Mouse (Mus musculus): ENCODE data around the gene Snca.
"Not testable (repeated sequence)": the region's sequence is repeated elsewhere in the genome, so short reads cannot be mapped to it uniquely, and the experiment has no call there.

The Snca gene

GRCm38 (mm10) chr6:60717566-60717965 lies 112.1 kb downstream of the Snca start:
- peak; percentile 63 to 74 for DNase-seq

- DNase-seq = peak in 1 of 2 experiments; percentile 18
These were observed 119.6 kb downstream of the Snca start for GRCm38 (mm10) chr6:60709997-60710471.

- no peak for DNase-seq
These were observed 131.6 kb downstream of the Snca start for GRCm38 (mm10) chr6:60698072-60698471.

GRCm38 (mm10) chr6:60687048-60687447 lies 142.6 kb downstream of the Snca start:
- not testable (repeated sequence) for DNase-seq

GRCm38 (mm10) chr6:60682233-60682632 lies 147.4 kb downstream of the Snca start:
- peak in 1 of 2 experiments; percentile 49 for DNase-seq

All from cerebellum, postnatal 25 days (tissue).